Mouse (Mus musculus) forebrain, embryonic 11.5 days (tissue): ENCODE data around the gene Nkx6-1. TPM values are rescaled to one million over a fixed set of nuclear protein-coding genes. Genes with fewer than 3 reads are reported as not detected.

Experiments
- ATAC-seq: fragments of 200-750 bp; cut with Nextera tagmentation; replicated peaks from 2 replicates; pipeline ENCODE4 v1.8.0; 2017; ENCODE audit warnings: moderate TSS enrichment; ENCODE audit not compliant: low FRiP score
- DNase-seq: peaks from one replicate; pipeline ENCODE4 v3.0.0-alpha.2; 2017; ENCODE audit warnings: low spot score
- H3K27ac ChIP-seq: fragments of 300-500 bp; sonication (generic); 2 replicates; pipeline ENCODE4 v1.5.1; 2014; ENCODE audit warnings: low read depth, low read length
- H3K27me3 ChIP-seq: fragments of 300-500 bp; sonication (generic); 2 replicates; pipeline ENCODE4 v1.6.1; 2014; ENCODE audit warnings: mild to moderate bottlenecking, low read length, mixed read lengths; ENCODE audit not compliant: control insufficient read depth, insufficient read depth
- H3K36me3 ChIP-seq: fragments of 300-500 bp; sonication (generic); 2 replicates; pipeline ENCODE4 v1.6.1; 2014; ENCODE audit warnings: mild to moderate bottlenecking, low read length, moderate library complexity, mixed read lengths; ENCODE audit not compliant: control insufficient read depth, insufficient read depth
- H3K4me1 ChIP-seq: fragments of 300-500 bp; sonication (generic); replicated peaks from 2 replicates; pipeline ENCODE4 v1.6.1; 2014; ENCODE audit warnings: low read length, mixed read lengths; ENCODE audit not compliant: control insufficient read depth, insufficient read depth
- H3K4me2 ChIP-seq: fragments of 300-500 bp; sonication (generic); 2 replicates; pipeline ENCODE4 v1.6.1; 2014; ENCODE audit warnings: low read depth, mild to moderate bottlenecking, low read length, moderate library complexity, mixed read lengths; ENCODE audit not compliant: severe bottlenecking
- H3K4me3 ChIP-seq: fragments of 300-500 bp; sonication (generic); 2 replicates; pipeline ENCODE4 v1.5.1; 2014; ENCODE audit warnings: low read depth, low read length
- H3K9ac ChIP-seq: fragments of 300-500 bp; sonication (generic); 2 replicates; pipeline ENCODE4 v1.6.1; 2014; ENCODE audit warnings: low read length
- H3K9me3 ChIP-seq: fragments of 300-500 bp; sonication (generic); 2 replicates; pipeline ENCODE4 v1.6.1; 2016; ENCODE audit warnings: low read length, mixed read lengths; ENCODE audit not compliant: control insufficient read depth
- WGBS: fragments of 180-500 bp; shearing (Covaris S2); extraction: QIAGEN DNeasy Blood & Tissue Kit; methylation state at CpG from one replicate; pipeline ENCODE4 v1.1.7; 2014; 5-methylcytosine and 5-hydroxymethylcytosine counted together
- polyA plus RNA-seq: library from polyadenylated mRNA; unstranded; fragments of >200 nt; fragmentation: Nextera tagmentation; extraction: Ambion mirVana; gene quantifications from 2 replicates; pipeline ENCODE4 v1.2.1, GENCODE M21; 2014

Gene Nkx6-1
- 1.2 and 1.3 TPM in 2 replicates for polyA plus RNA-seq

DNA sequence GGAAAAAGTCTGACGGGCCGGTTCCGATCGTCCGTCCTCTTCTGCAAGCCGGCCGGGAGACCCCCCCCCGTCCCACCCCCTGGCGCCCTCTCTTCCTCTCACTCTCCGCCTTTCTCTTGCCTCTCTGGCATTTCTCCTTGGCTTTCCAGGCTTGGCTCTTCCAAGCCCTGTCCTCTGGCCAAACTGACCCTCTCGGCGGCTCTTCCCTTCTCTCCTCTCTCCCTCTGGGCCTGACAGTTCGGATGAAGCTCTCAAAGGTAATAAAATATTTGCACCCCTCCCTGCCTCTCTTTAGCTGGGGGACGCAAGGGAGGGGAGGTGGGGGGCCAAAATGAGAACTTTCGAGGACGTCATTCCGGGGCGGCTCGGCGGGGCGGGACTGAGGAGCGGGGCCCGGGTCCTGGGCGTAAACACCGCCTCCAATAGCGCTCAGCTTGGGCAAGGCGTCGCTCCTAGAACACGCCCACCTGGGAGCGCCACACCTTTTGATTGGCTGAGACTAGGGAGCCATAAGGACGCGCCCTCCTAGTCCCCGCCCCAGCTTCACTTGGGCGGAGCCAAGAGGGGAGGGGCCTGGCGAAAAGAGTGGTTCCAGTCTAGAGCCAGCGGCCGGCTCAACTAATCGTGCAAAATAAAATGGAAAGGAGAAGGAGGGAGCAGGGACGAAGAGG is at the start of gene Nkx6-1:
Nkx6-1 (minus strand) TSS at position 52 of the 671 bp plus-strand sequence.
- 1% methylated on average over 39 of the region's 39 CpGs for WGBS
- H3K4me2 ChIP-seq, result peak within 1 kb of the TSS; percentile 60
- H3K9me3 ChIP-seq, result no peaks in the 10 kb centered on the region
- ATAC-seq (peak; percentile 97), DNase-seq (peak; percentile 94)
- peaks cover 87% of the 10 kb centered on the region for H3K27me3 ChIP-seq
- no peak within 1 kb of the TSS for H3K9ac ChIP-seq
- no peak within 1 kb of the TSS for H3K27ac ChIP-seq
- no peaks in the 10 kb centered on the region for H3K36me3 ChIP-seq
- H3K4me3 ChIP-seq, result peak within 1 kb of the TSS; percentile 32
- H3K4me1 ChIP-seq, result peaks cover 19% of the 10 kb centered on the region

DNA sequence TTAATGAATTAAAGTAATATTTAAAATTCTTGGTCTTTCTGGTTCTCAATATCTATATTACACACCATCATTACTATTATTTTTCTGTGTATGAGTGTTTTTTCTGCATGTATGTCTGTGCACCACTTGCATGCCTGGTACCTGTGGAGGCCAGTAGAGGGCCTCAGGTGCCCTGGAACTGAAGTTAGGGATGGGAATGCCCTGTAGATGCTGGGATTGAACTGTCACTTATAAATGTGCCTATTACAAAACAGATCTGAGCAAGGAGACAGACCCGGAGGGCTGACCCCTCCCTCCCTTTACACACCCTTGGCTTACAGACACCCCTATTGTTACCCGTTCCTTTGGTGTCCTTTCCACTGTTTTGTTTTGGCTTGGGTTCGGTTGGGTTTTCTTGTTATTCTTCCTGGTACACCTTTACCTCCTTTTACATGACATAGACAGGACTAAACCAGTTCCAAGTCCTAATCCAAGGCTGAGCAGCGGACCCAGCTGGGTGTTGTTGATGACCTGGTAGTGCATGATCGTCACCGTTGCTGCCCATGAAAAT is 48.3 kb upstream of the Nkx6-1 start:
- Histone ChIP-seq H3K4me2 (no peak overlapping the region), H3K27me3 (no peaks in the 10 kb centered on the region), H3K9me3 (no peaks in the 10 kb centered on the region), H3K36me3 (no peaks in the 10 kb centered on the region), H3K4me1 (no peaks in the 10 kb centered on the region), H3K9ac (no peak overlapping the region), H3K4me3 (no peak overlapping the region), H3K27ac (no peak overlapping the region)
- 82% methylated on average over 6 of the region's 6 CpGs for WGBS
- DNase-seq, result no peak
- no peak for ATAC-seq

DNA sequence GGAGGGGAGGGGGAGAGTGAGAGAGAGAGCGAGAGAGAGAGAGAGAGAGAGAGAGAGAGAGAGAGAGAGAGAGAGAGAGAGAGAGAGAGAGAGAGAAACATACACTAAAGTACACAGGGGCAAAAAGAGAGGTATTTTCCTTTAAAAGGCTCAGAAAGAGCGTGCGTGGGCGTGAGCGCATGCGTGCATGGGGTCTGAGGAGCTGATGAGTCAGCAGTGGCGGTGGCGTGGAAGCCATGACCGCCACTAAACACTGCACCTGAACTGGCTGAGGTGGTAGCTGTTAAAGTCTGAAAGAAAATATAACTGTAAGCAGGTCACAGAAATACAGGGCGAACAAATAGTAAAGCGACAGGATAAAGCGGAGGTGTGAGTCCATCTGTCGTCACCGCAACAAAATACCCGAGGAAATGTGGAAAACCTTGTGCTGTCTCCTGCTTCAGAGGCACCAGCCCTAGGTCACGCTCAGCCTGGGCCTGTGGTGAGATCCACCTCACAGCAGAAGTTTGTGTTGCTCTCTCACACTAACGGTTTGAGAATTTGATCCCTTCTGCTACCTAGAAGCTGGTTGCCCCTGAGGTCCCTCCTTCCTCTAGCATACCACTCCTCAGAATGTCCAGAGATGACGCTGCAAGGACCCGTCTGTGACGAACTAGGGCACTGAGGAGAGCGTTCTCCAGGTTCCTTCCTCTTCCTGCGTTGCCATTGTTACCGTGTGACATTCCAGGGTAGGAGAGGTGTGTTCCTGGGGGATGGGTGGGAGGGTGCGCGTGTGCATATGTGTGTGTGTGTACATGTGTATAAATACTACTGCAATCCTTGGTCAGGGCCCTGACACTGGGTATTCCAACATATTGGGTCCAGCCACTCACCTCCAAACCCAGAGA is 38.8 kb upstream of the Nkx6-1 start:
- Histone ChIP-seq H3K4me3 (no peak overlapping the region), H3K36me3 (no peaks in the 10 kb centered on the region), H3K9ac (no peak overlapping the region), H3K27ac (no peak overlapping the region), H3K4me2 (no peak overlapping the region), H3K9me3 (no peaks in the 10 kb centered on the region), H3K4me1 (no peaks in the 10 kb centered on the region), H3K27me3 (no peaks in the 10 kb centered on the region)
- ATAC-seq (no peak), DNase-seq (no peak)
- WGBS, result 81% methylated on average over 24 of the region's 25 CpGs

GRCm38 (mm10) chr5:101702636-101703035 is 37.8 kb upstream of the Nkx6-1 start:
- no peaks in the 10 kb centered on the region for H3K4me1 ChIP-seq
- 88% methylated on average over 11 of the region's 11 CpGs for WGBS
- no peak overlapping the region for H3K27ac ChIP-seq
- H3K4me3 ChIP-seq, result no peak overlapping the region
- DNase-seq, result no peak
- no peaks in the 10 kb centered on the region for H3K9me3 ChIP-seq
- no peak overlapping the region for H3K4me2 ChIP-seq
- H3K36me3 ChIP-seq, result no peaks in the 10 kb centered on the region
- H3K9ac ChIP-seq, result no peak overlapping the region
- no peak for ATAC-seq
- no peaks in the 10 kb centered on the region for H3K27me3 ChIP-seq

- H3K4me2 ChIP-seq, result no peak overlapping the region
- H3K4me1 ChIP-seq, result no peaks in the 10 kb centered on the region
- no peak for DNase-seq
- no peak overlapping the region for H3K4me3 ChIP-seq
- 10% methylated on average over 3 of the region's 3 CpGs for WGBS
- no peak overlapping the region for H3K27ac ChIP-seq
- H3K36me3 ChIP-seq, result no peaks in the 10 kb centered on the region
- no peak for ATAC-seq
- H3K27me3 ChIP-seq, result no peaks in the 10 kb centered on the region
- H3K9me3 ChIP-seq, result no peaks in the 10 kb centered on the region
- H3K9ac ChIP-seq, result no peak overlapping the region
Measured at GRCm38 (mm10) chr5:101700607-101701006, 35.8 kb upstream of the Nkx6-1 start.

GRCm38 (mm10) chr5:101688581-101688980 is 23.8 kb upstream of the Nkx6-1 start:
- DNase-seq, result peak; percentile 80
- no peak overlapping the region for H3K9ac ChIP-seq
- 16% methylated on average over 15 of the region's 15 CpGs for WGBS
- H3K27ac ChIP-seq, result no peak overlapping the region
- peak; percentile 74 for ATAC-seq
- no peaks in the 10 kb centered on the region for H3K27me3 ChIP-seq
- no peaks in the 10 kb centered on the region for H3K36me3 ChIP-seq
- no peaks in the 10 kb centered on the region for H3K4me1 ChIP-seq
- peak overlapping the region; percentile 31; the same call in 1 of the 2 replicates for H3K4me2 ChIP-seq
- H3K9me3 ChIP-seq, result no peaks in the 10 kb centered on the region
- H3K4me3 ChIP-seq, result no peak overlapping the region

DNA sequence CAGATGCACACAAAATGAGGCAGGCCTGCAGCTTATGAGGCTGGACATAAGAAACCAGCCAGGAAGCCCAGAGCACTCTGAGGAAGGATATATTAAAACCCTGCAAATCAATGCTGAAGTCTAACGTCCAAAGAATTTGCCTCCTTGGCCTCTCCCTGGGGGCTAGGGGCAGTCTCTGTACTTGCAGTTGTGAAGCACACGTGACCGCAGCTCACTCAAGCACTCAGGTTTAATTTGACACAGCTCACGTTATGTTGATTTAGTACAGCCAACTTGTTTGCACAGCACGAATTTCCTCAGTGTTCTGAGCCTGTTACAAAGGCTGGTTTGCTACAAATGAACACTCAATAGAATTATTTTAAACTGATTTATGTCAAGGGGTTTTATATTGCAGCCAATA is 18.5 kb upstream of the Nkx6-1 start:
- H3K9me3 ChIP-seq, result no peaks in the 10 kb centered on the region
- whole genome bisulfite sequencing, result 68% methylated on average over 5 of the region's 5 CpGs
- no peaks in the 10 kb centered on the region for H3K27me3 ChIP-seq
- no peak overlapping the region for H3K9ac ChIP-seq
- H3K4me3 ChIP-seq, result no peak overlapping the region
- DNase-seq (no peak), ATAC-seq (no peak)
- no peak overlapping the region for H3K27ac ChIP-seq
- H3K36me3 ChIP-seq, result no peaks in the 10 kb centered on the region
- H3K4me2 ChIP-seq, result no peak overlapping the region
- H3K4me1 ChIP-seq, result no peaks in the 10 kb centered on the region

DNA sequence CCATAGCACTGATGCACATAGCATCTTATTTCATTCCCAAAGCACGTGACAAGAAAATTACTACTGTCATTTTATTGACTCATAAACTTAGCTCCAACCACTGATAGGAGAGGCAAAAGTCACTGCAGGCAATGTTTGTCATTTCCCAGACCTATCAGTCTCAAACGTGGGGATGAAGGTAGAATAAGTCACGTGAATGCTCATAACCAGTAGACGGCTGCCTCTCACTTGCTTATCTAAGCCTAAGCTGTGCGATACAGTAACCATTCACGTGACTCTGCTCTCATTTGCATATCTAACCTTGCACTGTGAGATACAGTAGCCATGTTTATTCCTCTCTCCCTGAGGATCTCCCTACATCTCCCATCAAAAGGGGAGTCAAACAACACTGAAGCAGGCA is 15.5 kb upstream of the Nkx6-1 start:
- Histone ChIP-seq H3K27me3 (no peaks in the 10 kb centered on the region), H3K36me3 (no peaks in the 10 kb centered on the region), H3K4me3 (no peak overlapping the region), H3K4me2 (no peak overlapping the region), H3K27ac (no peak overlapping the region), H3K9ac (no peak overlapping the region), H3K4me1 (no peaks in the 10 kb centered on the region), H3K9me3 (no peaks in the 10 kb centered on the region)
- 78% methylated on average over 6 of the region's 6 CpGs for WGBS
- ATAC-seq, result no peak
- DNase-seq, result no peak
